Mouse (Mus musculus) bone marrow macrophage, adult 2 months (primary cell): ENCODE results near the gene Gm20388.

ENCODE experiments used
- CTCF ChIP-seq: IDR thresholded peaks from 2 replicates; pipeline ENCODE4 v1.5.1; 2012; ENCODE audit warnings: low read depth, mild to moderate bottlenecking, low read length, moderate library complexity
- POLR2A ChIP-seq: IDR thresholded peaks from 2 replicates; pipeline ENCODE4 v1.6.1; 2012; ENCODE audit warnings: mild to moderate bottlenecking, low read depth, low read length, borderline replicate concordance

DNA sequence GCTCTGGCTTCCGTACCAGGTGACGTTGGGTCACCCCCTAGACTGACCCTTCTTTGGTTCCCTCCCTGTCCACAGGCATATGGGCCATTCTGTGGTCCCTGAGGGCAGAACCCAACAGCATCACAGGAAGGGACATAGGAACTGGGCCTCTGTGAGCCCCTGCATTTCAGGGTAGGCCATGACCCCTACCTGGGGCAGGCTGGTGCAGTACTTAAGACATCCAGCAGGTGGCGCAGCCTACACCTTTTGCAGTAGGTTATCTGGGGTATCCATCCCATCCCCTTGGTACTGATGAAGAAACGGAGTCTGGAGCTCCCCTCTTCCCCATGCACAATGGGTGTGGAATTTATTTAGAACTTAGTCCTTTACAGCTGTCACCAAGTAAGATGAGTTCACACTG, 1783.8 kb downstream of the Gm20388 start:
- TF ChIP-seq POLR2A, result no peak
- TF ChIP-seq CTCF, result peak; percentile 89
